Mouse (Mus musculus) megakaryocyte-erythroid progenitor cell, adult 5-6 weeks (primary cell): ENCODE data around the gene Bcas3. TPM values are rescaled to one million over a fixed set of nuclear protein-coding genes. Genes with fewer than 3 reads are reported as not detected.

Experiments used
- ATAC-seq: replicated peaks from 2 replicates; pipeline ENCODE4 v1.8.0; 2016; ENCODE audit warnings: mild to moderate bottlenecking, inconsistent platforms; ENCODE audit not compliant: severe bottlenecking, poor library complexity, low FRiP score, low TSS enrichment
- total RNA-seq, 2 experiments: library from RNA; stranded (forward) in 1 of 2; stranded (reverse) in 1 of 2; fragments of 200-1000, 215-1000 nt in 1 of 2; fragments of >200 nt in 1 of 2; fragmentation: Nextera tagmentation in 1 of 2; gene quantifications; 2 replicates each; pipeline ENCODE4 v1.2.3; 2014 to 2017

Gene Bcas3
- total RNA-seq, 2 experiments from 2014 or later = 22.6 to 64.0 TPM

- no peak for ATAC-seq
Measured at GRCm38 (mm10) chr11:85584086-85584485, 231.1 kb downstream of the Bcas3 start.

- no peak for ATAC-seq
Measured at GRCm38 (mm10) chr11:85593636-85594035, 240.7 kb downstream of the Bcas3 start.

GRCm38 (mm10) chr11:85599251-85599650, 246.3 kb downstream of the Bcas3 start:
- ATAC-seq = no peak

GRCm38 (mm10) chr11:85603546-85604322, 250.8 kb downstream of the Bcas3 start:
- ATAC-seq = no peak

- ATAC-seq = no peak
Measured at GRCm38 (mm10) chr11:85609303-85609940, 256.5 kb downstream of the Bcas3 start.

- ATAC-seq = no peak
Measured at GRCm38 (mm10) chr11:85613035-85613434, 260.1 kb downstream of the Bcas3 start.

- no peak for ATAC-seq
Measured at GRCm38 (mm10) chr11:85613586-85613985, 260.6 kb downstream of the Bcas3 start.

- no peak for ATAC-seq
Measured at GRCm38 (mm10) chr11:85614431-85614830, 261.5 kb downstream of the Bcas3 start.

- ATAC-seq = no peak
Measured at GRCm38 (mm10) chr11:85615421-85615820, 262.5 kb downstream of the Bcas3 start.

- no peak for ATAC-seq
Measured at GRCm38 (mm10) chr11:85621486-85621885, 268.5 kb downstream of the Bcas3 start.

- no peak for ATAC-seq
Measured at GRCm38 (mm10) chr11:85621994-85622393, 269.0 kb downstream of the Bcas3 start.

- no peak for ATAC-seq
Measured at GRCm38 (mm10) chr11:85625206-85625605, 272.2 kb downstream of the Bcas3 start.

GRCm38 (mm10) chr11:85626846-85627245, 273.9 kb downstream of the Bcas3 start:
- peak; percentile 70; the same call in 1 of the 2 replicates for ATAC-seq

- ATAC-seq = no peak
Measured at GRCm38 (mm10) chr11:85627405-85627804, 274.4 kb downstream of the Bcas3 start.

GRCm38 (mm10) chr11:85628303-85629063, 275.5 kb downstream of the Bcas3 start:
- ATAC-seq = 0 out of 2 replicates have a peak, but pooled peaks have one; percentile 25

GRCm38 (mm10) chr11:85632568-85632981, 279.6 kb downstream of the Bcas3 start:
- no peak for ATAC-seq

- ATAC-seq = no peak
Measured at GRCm38 (mm10) chr11:85638696-85639495, 285.9 kb downstream of the Bcas3 start.

GRCm38 (mm10) chr11:85640659-85641058, 287.7 kb downstream of the Bcas3 start:
- no peak for ATAC-seq

GRCm38 (mm10) chr11:85641486-85641885, 288.5 kb downstream of the Bcas3 start:
- no peak for ATAC-seq
